Mouse (Mus musculus) liver, postnatal 0 days (tissue): Measurements from ENCODE around the gene Slc25a30. TPM values are rescaled to one million over a fixed set of nuclear protein-coding genes. Genes with fewer than 3 reads are reported as not detected.
"Not testable (repeated sequence)": the region's sequence is repeated elsewhere in the genome, so short reads cannot be mapped to it uniquely, and the experiment has no call there.

Experiments
- ATAC-seq: fragments of 200-750 bp; cut with Nextera tagmentation; 2 replicates; pipeline ENCODE4 v1.8.0; 2017; ENCODE audit warnings: mild to moderate bottlenecking, moderate library complexity
- DNase-seq: peaks from one replicate; pipeline ENCODE4 v3.0.0-alpha.2; 2016
- H3K27ac ChIP-seq: fragments of 300-500 bp; sonication (generic); 2 replicates; pipeline ENCODE4 v1.5.1; 2014; ENCODE audit warnings: antibody characterized with exemption, moderate library complexity, mild to moderate bottlenecking, low read depth
- H3K27me3 ChIP-seq: fragments of 300-500 bp; sonication (generic); 2 replicates; pipeline ENCODE4 v1.6.1; 2014; ENCODE audit warnings: low read length, control low read depth, mixed read lengths; ENCODE audit not compliant: insufficient read depth
- H3K36me3 ChIP-seq: fragments of 300-500 bp; sonication (generic); replicated peaks from 2 replicates; pipeline ENCODE4 v1.6.1; 2014; ENCODE audit warnings: mild to moderate bottlenecking, control low read depth, low read length, moderate library complexity, mixed read lengths; ENCODE audit not compliant: insufficient read depth
- H3K4me1 ChIP-seq: fragments of 300-500 bp; sonication (generic); 2 replicates; pipeline ENCODE4 v1.6.1; 2014; ENCODE audit warnings: antibody characterized with exemption, mild to moderate bottlenecking, control low read depth; ENCODE audit not compliant: insufficient read depth
- H3K4me2 ChIP-seq: fragments of 300-500 bp; sonication (generic); 2 replicates; pipeline ENCODE4 v1.6.1; 2014; ENCODE audit warnings: low read depth, mild to moderate bottlenecking, low read length, moderate library complexity, mixed read lengths
- H3K4me3 ChIP-seq: fragments of 300-500 bp; sonication (generic); 2 replicates; pipeline ENCODE4 v1.5.1; 2014; ENCODE audit warnings: low read depth, low read length
- H3K9ac ChIP-seq: fragments of 300-500 bp; sonication (generic); replicated peaks from 2 replicates; pipeline ENCODE4 v1.6.1; 2014; ENCODE audit warnings: mild to moderate bottlenecking, moderate library complexity
- H3K9me3 ChIP-seq: fragments of 300-500 bp; sonication (generic); 2 replicates; pipeline ENCODE4 v1.6.1; 2016; ENCODE audit warnings: mild to moderate bottlenecking, control low read depth, low read length, mixed read lengths
- CTCF ChIP-seq: sonication (generic); IDR thresholded peaks from 2 replicates; pipeline ENCODE4 v1.5.1; 2016; ENCODE audit warnings: antibody characterized with exemption, low read depth
- EP300 ChIP-seq: IDR thresholded peaks from 2 replicates; pipeline ENCODE4 v1.6.1; 2016; ENCODE audit warnings: antibody characterized with exemption, low read depth, mild to moderate bottlenecking
- WGBS: fragments of 180-500 bp; shearing (Covaris S2); extraction: QIAGEN DNeasy Blood & Tissue Kit; methylation state at CpG from one replicate; pipeline ENCODE4 v1.1.7; 2014; ENCODE audit not compliant: insufficient replicate concordance; 5-methylcytosine and 5-hydroxymethylcytosine counted together
- polyA plus RNA-seq: library from polyadenylated mRNA; unstranded; fragments of >200 nt; fragmentation: Nextera tagmentation; extraction: Ambion mirVana; gene quantifications from 2 replicates; pipeline ENCODE4 v1.2.1, GENCODE M21; 2015

The Slc25a30 gene
- polyA plus RNA-seq, 1 experiment from 2014 or later = 13.6 TPM

GRCm38 (mm10) chr14:75832982-75833381 lies 46.1 kb upstream of the Slc25a30 start:
- 52% methylated on average over 4 of the region's 4 CpGs for WGBS
- Histone ChIP-seq H3K9me3 (no peaks in the 10 kb centered on the region), H3K9ac (peak overlapping the region; percentile 92; the same call in 1 of the 2 replicates), H3K27ac (peak overlapping the region; percentile 98), H3K36me3 (no peaks in the 10 kb centered on the region), H3K4me3 (no peak overlapping the region), H3K4me2 (peak overlapping the region; percentile 99), H3K27me3 (no peaks in the 10 kb centered on the region), H3K4me1 (peaks cover 60% of the 10 kb centered on the region)
- TF ChIP-seq CTCF = no peak
- TF ChIP-seq EP300 = no peak
- no peak for ATAC-seq
- no peak for DNase-seq

- H3K4me1 ChIP-seq = peaks cover 53% of the 10 kb centered on the region
- H3K9ac ChIP-seq = no peak overlapping the region
- no peak for TF ChIP-seq EP300
- no peak for TF ChIP-seq CTCF
- no peak overlapping the region for H3K4me3 ChIP-seq
- H3K27me3 ChIP-seq = no peaks in the 10 kb centered on the region; the same call in 1 of the 2 replicates
- ATAC-seq = no peak
- WGBS = 54% methylated on average over 2 of the region's 2 CpGs
- peak; percentile 32 for DNase-seq
- H3K27ac ChIP-seq = peak overlapping the region; percentile 50; the same call in 1 of the 2 replicates
- no peaks in the 10 kb centered on the region for H3K9me3 ChIP-seq
- H3K36me3 ChIP-seq = no peaks in the 10 kb centered on the region
- H3K4me2 ChIP-seq = 0 out of 2 replicates have a peak overlapping the region, but pooled peaks have one; percentile 10
These were observed 45.2 kb upstream of the Slc25a30 start for GRCm38 (mm10) chr14:75832031-75832430.

- DNase-seq, H3K27ac ChIP-seq, H3K36me3 ChIP-seq, ATAC-seq, H3K4me3 ChIP-seq, H3K27me3 ChIP-seq, H3K9ac ChIP-seq, H3K9me3 ChIP-seq: not testable (repeated sequence)
- Histone ChIP-seq H3K4me2 (peak overlapping the region; percentile 86), H3K4me1 (peaks cover 34% of the 10 kb centered on the region)
- 55% methylated on average over 14 of the region's 14 CpGs for WGBS
These were observed 43.0 kb upstream of the Slc25a30 start for GRCm38 (mm10) chr14:75829817-75830216.

- peak overlapping the region; percentile 43 for H3K4me3 ChIP-seq
- peak overlapping the region; percentile 66 for H3K27ac ChIP-seq
- ATAC-seq = peak; percentile 56
- peaks cover 33% of the 10 kb centered on the region for H3K4me1 ChIP-seq
- TF ChIP-seq EP300 = 0 out of 2 replicates have a peak, but pooled peaks have one; percentile 23
- peak; percentile 97 for TF ChIP-seq CTCF
- no peaks in the 10 kb centered on the region; the same call in 1 of the 2 replicates for H3K27me3 ChIP-seq
- WGBS = 7% methylated on average over 32 of the region's 32 CpGs
- H3K9ac ChIP-seq = peak overlapping the region; percentile 56
- no peaks in the 10 kb centered on the region for H3K36me3 ChIP-seq
- H3K9me3 ChIP-seq = no peaks in the 10 kb centered on the region
- H3K4me2 ChIP-seq = peak overlapping the region; percentile 86
- DNase-seq = peak; percentile 87
These were observed 42.3 kb upstream of the Slc25a30 start for GRCm38 (mm10) chr14:75828866-75829806.

- Histone ChIP-seq H3K27me3 (no peaks in the 10 kb centered on the region; the same call in 1 of the 2 replicates), H3K4me1 (peaks cover 28% of the 10 kb centered on the region), H3K4me2 (peak overlapping the region; percentile 86), H3K27ac (no peak overlapping the region), H3K9me3 (no peaks in the 10 kb centered on the region), H3K9ac (no peak overlapping the region; the same call in 1 of the 2 replicates), H3K36me3 (no peaks in the 10 kb centered on the region), H3K4me3 (0 out of 2 replicates have a peak overlapping the region, but pooled peaks have one; percentile 43)
- no peak for ATAC-seq
- TF ChIP-seq CTCF (no peak), EP300 (no peak)
- no peak for DNase-seq
- WGBS = 58% methylated on average over 11 of the region's 11 CpGs
These were observed 41.4 kb upstream of the Slc25a30 start for GRCm38 (mm10) chr14:75828221-75828620.

GRCm38 (mm10) chr14:75826851-75827410 lies 40.1 kb upstream of the Slc25a30 start:
- Histone ChIP-seq H3K4me2 (no peak overlapping the region), H3K4me1 (peaks cover 18% of the 10 kb centered on the region), H3K27ac (peak overlapping the region; percentile 62), H3K9ac (no peak overlapping the region), H3K36me3 (no peaks in the 10 kb centered on the region), H3K4me3 (no peak overlapping the region), H3K27me3 (no peaks in the 10 kb centered on the region; the same call in 1 of the 2 replicates), H3K9me3 (no peaks in the 10 kb centered on the region)
- TF ChIP-seq CTCF (no peak), EP300 (0 out of 2 replicates have a peak, but pooled peaks have one; percentile 24)
- WGBS = 58% methylated on average over 3 of the region's 3 CpGs
- peak; percentile 12; the same call in 1 of the 2 replicates for ATAC-seq
- no peak for DNase-seq
